In genomic region chr17:69180905-69181559, GRCm38 (mm10) we compare ENCODE assay signal across 9 mouse cellular contexts.
DNase-seq lines count a peak whose midpoint lies in the region; ATAC-seq lines count a peak whose summit lies in the region.
"Had no signal": no experiment of that assay in that cellular context is flagged by ENCODE, and none has a peak within 500 bp of the region (broad histone marks: within the 10 kb centered on the region; RNA-seq: fewer than 3 reads in every experiment).

No protein-coding gene starts in this region.

- H3K27ac ChIP-seq in lung, embryonic 16.5 days (ENCODE audit: low read length): peak overlapping the region; percentile 45; the same call in 1 of the 2 replicates
- peak overlapping the region; percentile 51 for H3K27ac ChIP-seq in forebrain, embryonic 10.5 days
- H3K27ac ChIP-seq in liver, embryonic 12.5 days: no peak overlapping the region
- H3K27ac ChIP-seq: liver, embryonic 14.5 days had no signal

- ATAC-seq in lung, embryonic 16.5 days (ENCODE audit: low read depth): peak; percentile 76
- ATAC-seq in liver, embryonic 12.5 days: peak; percentile 51; the same call in 1 of the 2 replicates
- ATAC-seq in cerebellum, adult (ENCODE audit: insufficient number of reproducible peaks, low FRiP score, low TSS enrichment): no peak

- H3K4me3 ChIP-seq in lung, embryonic 16.5 days (ENCODE audit: low read length): no peak overlapping the region
- H3K4me3 ChIP-seq in forebrain, embryonic 10.5 days: no peak overlapping the region
- no peak overlapping the region for H3K4me3 ChIP-seq in liver, embryonic 12.5 days

- 36% methylated on average over 12 of the region's 12 CpGs for WGBS in lung, embryonic 16.5 days
- 43% methylated on average over 12 of the region's 12 CpGs for WGBS in forebrain, embryonic 10.5 days
- 17% methylated on average over 12 of the region's 12 CpGs for WGBS in liver, embryonic 12.5 days (ENCODE audit: insufficient replicate concordance)

- DNase-seq in lung, postnatal 14 days: no peak
- peak; percentile 29 for DNase-seq in forebrain, embryonic 10.5 days (ENCODE audit: extremely low spot score, low spot score)
- peak; percentile 31 to 34 for DNase-seq in heart, postnatal 36 days
- peak; percentile 69 for DNase-seq in retina, embryonic 14.5 days (ENCODE audit: low spot score)
- DNase-seq in adrenal gland, postnatal 4 days (ENCODE audit: low spot score in 2 of 2): no peak

- H3K4me1 ChIP-seq in lung, embryonic 16.5 days (replicated peaks; ENCODE audit: control insufficient read depth, insufficient read depth, low read length): peaks cover 9% of the 10 kb centered on the region
- H3K4me1 ChIP-seq in forebrain, embryonic 10.5 days: peaks cover 22% of the 10 kb centered on the region
- peaks cover 11% of the 10 kb centered on the region; the same call in 1 of the 2 replicates for H3K4me1 ChIP-seq in liver, embryonic 12.5 days

- H3K4me2 ChIP-seq in lung, embryonic 16.5 days (ENCODE audit: low read depth, low read length): peak overlapping the region; percentile 27
- H3K4me2 ChIP-seq in liver, embryonic 12.5 days: 0 out of 2 replicates have a peak overlapping the region, but pooled peaks have one; percentile 15

- no peaks in the 10 kb centered on the region for H3K36me3 ChIP-seq in lung, embryonic 16.5 days (ENCODE audit: control insufficient read depth, insufficient read depth, low read length)
- no peaks in the 10 kb centered on the region for H3K36me3 ChIP-seq in forebrain, embryonic 10.5 days (replicated peaks)
- no peaks in the 10 kb centered on the region for H3K36me3 ChIP-seq in liver, embryonic 12.5 days

- no peaks in the 10 kb centered on the region for H3K27me3 ChIP-seq in lung, embryonic 16.5 days (ENCODE audit: control insufficient read depth, insufficient read depth, low read depth, low read length)
- no peaks in the 10 kb centered on the region for H3K27me3 ChIP-seq in forebrain, embryonic 10.5 days (ENCODE audit: poor library complexity, severe bottlenecking)
- H3K27me3 ChIP-seq in liver, embryonic 12.5 days (replicated peaks): 0 out of 2 replicates have a peak, but pooled peaks cover 3% of the 10 kb centered on the region

- H3K9ac ChIP-seq in lung, embryonic 16.5 days (ENCODE audit: low read length): no peak overlapping the region
- H3K9ac ChIP-seq in liver, embryonic 12.5 days: no peak overlapping the region
- H3K9ac ChIP-seq: liver, embryonic 14.5 days had no signal

- intact Hi-C loops in heart, postnatal 36 days (cut with DNase I): no loop called here

- no peaks in the 10 kb centered on the region for H3K9me3 ChIP-seq in lung, embryonic 16.5 days (ENCODE audit: control insufficient read depth, low read length)
- no peaks in the 10 kb centered on the region for H3K9me3 ChIP-seq in forebrain, embryonic 10.5 days
- no peaks in the 10 kb centered on the region for H3K9me3 ChIP-seq in liver, embryonic 12.5 days (replicated peaks)

Comparison
In these comparisons a context has a peak if more than half of its experiments do, and no peak if none do; other contexts are left out.
1. DNase-seq: peak in forebrain, embryonic 10.5 days (single experiment), heart, postnatal 36 days (2 of 2) and retina, embryonic 14.5 days (single experiment); none in lung, postnatal 14 days (single experiment) and adrenal gland, postnatal 4 days (0 of 2).